Mouse (Mus musculus) granulocyte monocyte progenitor cell, adult 5-6 weeks (primary cell): ENCODE data around the gene Defa28. TPM values are rescaled to one million over a fixed set of nuclear protein-coding genes. Genes with fewer than 3 reads are reported as not detected.
"Not testable (repeated sequence)": the region's sequence is repeated elsewhere in the genome, so short reads cannot be mapped to it uniquely, and the experiment has no call there.

Experiments used
- ATAC-seq: replicated peaks from 2 replicates; pipeline ENCODE4 v1.8.0; 2016; ENCODE audit warnings: mild to moderate bottlenecking, moderate TSS enrichment, inconsistent platforms; ENCODE audit not compliant: poor library complexity, severe bottlenecking
- total RNA-seq, 2 experiments: library from RNA; stranded (forward) in 1 of 2; stranded (reverse) in 1 of 2; fragments of 200-712, 200-1000 nt in 1 of 2; fragments of >200 nt in 1 of 2; fragmentation: Nextera tagmentation in 1 of 2; gene quantifications; 2 replicates each; pipeline ENCODE4 v1.2.3; 2014 to 2017

The Defa28 gene
- total RNA-seq (2014; fragmentation: Nextera tagmentation) (not detected in 2 replicates), total RNA-seq (2017) (not detected in 2 replicates)

GRCm38 (mm10) chr8:21582706-21583105 lies at the start of gene Defa28:
Defa28 (plus strand) TSS chr8:21583006.
- ATAC-seq = not testable (repeated sequence)

GRCm38 (mm10) chr8:21565086-21565485 lies 17.7 kb upstream of the Defa28 start, which contains the start of gene Defa37:
Defa37 (plus strand) TSS chr8:21565386.
- not testable (repeated sequence) for ATAC-seq

GRCm38 (mm10) chr8:21594408-21594807 lies 11.6 kb downstream of the Defa28 start, which contains the start of gene Gm7861:
Gm7861 (minus strand) TSS chr8:21594508.
- ATAC-seq = not testable (repeated sequence)

- not testable (repeated sequence) for ATAC-seq
These were observed 35.1 kb downstream of the Defa28 start, which contains the start of gene Defa26 for GRCm38 (mm10) chr8:21617883-21618282. Defa26 (plus strand) TSS chr8:21618183.

Other genes starting within 250 kb of the Defa28 start
- gene Defa2, start 204.5 kb upstream of the Defa28 start, total RNA-seq (2014; fragmentation: Nextera tagmentation) = not detected in 2 replicates
- gene Defa2, start 204.5 kb upstream of the Defa28 start, total RNA-seq (2017) = not detected in 2 replicates
- not detected in 2 replicates for gene Defa33, start 191.2 kb upstream of the Defa28 start, total RNA-seq (2014; fragmentation: Nextera tagmentation)
- not detected in 2 replicates for gene Defa33, start 191.2 kb upstream of the Defa28 start, total RNA-seq (2017)
- not detected in 2 replicates for gene Defa36, start 155.6 kb upstream of the Defa28 start, total RNA-seq (2014; fragmentation: Nextera tagmentation)
- not detected in 2 replicates for gene Defa36, start 155.6 kb upstream of the Defa28 start, total RNA-seq (2017)
- not detected in 2 replicates for gene Gm7849, start 126.4 kb upstream of the Defa28 start, total RNA-seq (2014; fragmentation: Nextera tagmentation)
- gene Gm7849, start 126.4 kb upstream of the Defa28 start, total RNA-seq (2017) = not detected in 2 replicates
- not detected in 2 replicates for gene Defa20, start 73.7 kb upstream of the Defa28 start, total RNA-seq (2014; fragmentation: Nextera tagmentation)
- gene Defa20, start 73.7 kb upstream of the Defa28 start, total RNA-seq (2017) = not detected in 2 replicates
- gene Defa32, start 54.0 kb upstream of the Defa28 start, total RNA-seq (2014; fragmentation: Nextera tagmentation) = not detected in 2 replicates
- gene Defa32, start 54.0 kb upstream of the Defa28 start, total RNA-seq (2017) = not detected in 2 replicates
- gene Defa37, start 17.6 kb upstream of the Defa28 start, total RNA-seq (2014; fragmentation: Nextera tagmentation) = not detected in 2 replicates
- gene Defa37, start 17.6 kb upstream of the Defa28 start, total RNA-seq (2017) = not detected in 2 replicates
- gene Gm7861, start 11.5 kb downstream of the Defa28 start, total RNA-seq (2014; fragmentation: Nextera tagmentation) = not detected in 2 replicates
- gene Gm7861, start 11.5 kb downstream of the Defa28 start, total RNA-seq (2017) = not detected in 2 replicates
- gene Defa26, start 35.2 kb downstream of the Defa28 start, total RNA-seq (2014; fragmentation: Nextera tagmentation) = not detected in 2 replicates
- not detected in 2 replicates for gene Defa26, start 35.2 kb downstream of the Defa28 start, total RNA-seq (2017)
- gene Defa17, start 72.8 kb downstream of the Defa28 start, total RNA-seq (2014; fragmentation: Nextera tagmentation) = not detected in 2 replicates
- gene Defa17, start 72.8 kb downstream of the Defa28 start, total RNA-seq (2017) = not detected in 2 replicates
- gene Defa34, start 82.8 kb downstream of the Defa28 start, total RNA-seq (2014; fragmentation: Nextera tagmentation) = not detected in 2 replicates
- gene Defa34, start 82.8 kb downstream of the Defa28 start, total RNA-seq (2017) = not detected in 2 replicates
- not detected in 2 replicates for gene AY761184, start 120.6 kb downstream of the Defa28 start, total RNA-seq (2014; fragmentation: Nextera tagmentation)
- not detected in 2 replicates for gene AY761184, start 120.6 kb downstream of the Defa28 start, total RNA-seq (2017)
- not detected in 2 replicates for gene Defa24, start 151.5 kb downstream of the Defa28 start, total RNA-seq (2014; fragmentation: Nextera tagmentation)
- gene Defa24, start 151.5 kb downstream of the Defa28 start, total RNA-seq (2017) = not detected in 2 replicates
- gene Defb50, start 240.5 kb downstream of the Defa28 start, total RNA-seq (2014; fragmentation: Nextera tagmentation) = not detected in 2 replicates
- gene Defb50, start 240.5 kb downstream of the Defa28 start, total RNA-seq (2017) = not detected in 2 replicates